Mouse (Mus musculus): ENCODE measurements around the gene Tiam1.

DNA sequence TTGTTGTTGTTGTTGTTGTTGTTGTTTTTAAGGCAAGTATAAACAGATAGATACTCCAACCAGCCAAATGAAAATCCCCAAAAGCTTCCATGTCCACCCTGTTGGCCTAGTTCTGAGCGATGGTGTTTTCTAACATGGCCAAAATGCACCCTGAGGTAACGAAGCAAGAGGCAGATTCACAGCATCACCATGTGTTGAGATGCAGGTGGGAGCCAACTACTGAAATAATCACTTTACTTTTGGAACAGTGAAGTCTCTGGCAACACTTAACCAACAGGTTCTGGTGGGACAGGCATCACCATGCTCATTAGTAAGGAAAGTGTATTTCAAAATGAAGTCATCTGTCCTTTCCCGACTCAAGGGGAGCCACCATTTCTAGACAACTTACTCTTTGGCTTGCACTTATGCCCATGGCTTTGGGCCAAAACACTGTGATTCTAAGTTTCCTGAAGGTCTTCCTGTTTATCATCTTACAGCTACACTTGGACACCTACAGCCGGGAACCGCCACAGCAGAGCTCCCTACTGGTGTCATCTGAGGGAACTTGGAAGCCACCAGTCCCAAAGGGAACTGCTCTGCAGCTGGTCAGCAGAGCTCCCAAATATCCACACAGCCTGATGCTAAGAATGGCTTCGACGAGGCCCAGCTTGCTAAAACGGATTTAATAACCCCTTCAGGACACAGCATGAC, 230.7 kb downstream of the Tiam1 start:
- TF ChIP-seq CTCF (IDR thresholded peaks at IDR 0.05; ENCODE audit: low read depth, low read length): no peak
- no peak for TF ChIP-seq POLR2A (IDR thresholded peaks at IDR 0.05; ENCODE audit: extremely low read depth, insufficient read depth, low read length)
